29 mouse cellular contexts compared by ENCODE assay signal in the genomic region with DNA sequence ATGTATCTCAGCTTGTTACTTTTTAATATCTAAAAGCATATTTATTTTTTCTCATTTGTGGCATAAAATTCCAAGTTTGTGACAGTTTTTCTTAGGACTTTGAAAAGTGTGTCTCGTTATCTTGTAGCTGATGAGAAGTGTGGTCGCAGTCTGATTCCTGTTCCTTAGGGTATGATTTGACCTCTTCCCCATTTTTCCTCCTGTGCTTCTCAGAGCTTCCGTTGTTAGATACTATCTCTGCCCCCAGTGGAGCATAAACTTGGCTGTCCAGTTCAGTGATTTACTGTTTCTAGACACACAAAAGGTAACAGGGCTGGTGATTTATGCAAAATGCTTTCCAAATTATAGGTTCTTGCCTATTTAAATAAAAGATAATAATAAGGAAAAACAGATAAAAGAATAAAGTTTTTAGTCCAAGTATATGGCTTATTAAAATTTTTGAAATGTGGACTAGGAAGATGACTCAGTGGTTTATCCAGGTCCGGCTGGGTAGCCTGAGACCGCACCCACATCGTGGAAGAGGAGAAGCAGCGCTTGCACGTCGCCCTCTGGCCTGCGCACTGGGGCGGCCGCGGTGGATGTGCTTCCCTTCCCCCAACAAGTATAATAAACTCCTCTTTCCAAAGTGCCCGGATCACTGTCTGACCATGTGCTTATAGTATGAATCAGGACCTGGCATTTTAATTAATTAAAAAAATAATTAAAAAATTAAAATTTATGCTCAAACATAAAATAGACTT.
A peak's percentile ranks its signal among the peaks of the same experiment; 100 is the strongest.
DNase-seq lines count a peak whose midpoint lies in the region; ATAC-seq and TF ChIP-seq lines count a peak whose summit lies in the region.
"Had no signal": no experiment of that assay in that cellular context is flagged by ENCODE, and none has a peak within 500 bp of the region (broad histone marks: within the 10 kb centered on the region; RNA-seq: fewer than 3 reads in every experiment).

No protein-coding gene starts in this region.

- WGBS in intestine, embryonic 15.5 days = 73% methylated on average over 14 of the region's 14 CpGs
- 69% methylated on average over 14 of the region's 14 CpGs for WGBS in intestine, postnatal 0 days
- 86% methylated on average over 14 of the region's 14 CpGs for WGBS in neural tube, embryonic 12.5 days

- no peaks in the 10 kb centered on the region for H3K27me3 ChIP-seq in intestine, embryonic 15.5 days (replicated peaks)
- no peaks in the 10 kb centered on the region for H3K27me3 ChIP-seq in intestine, postnatal 0 days (replicated peaks; ENCODE audit: control insufficient read depth, insufficient read depth, low read length)
- no peaks in the 10 kb centered on the region for H3K27me3 ChIP-seq in neural tube, embryonic 12.5 days (replicated peaks)
- H3K27me3 ChIP-seq: embryonic facial prominence, embryonic 12.5 days; hindbrain, embryonic 15.5 days; limb, embryonic 13.5 days; lung, embryonic 15.5 days; megakaryocyte, embryonic 14.5 days; midbrain, embryonic 12.5 days; neural tube, embryonic 15.5 days; Patski had no signal

- ATAC-seq in intestine, embryonic 15.5 days = 0 out of 2 replicates have a peak, but pooled peaks have one; percentile 20
- ATAC-seq in intestine, postnatal 0 days = no peak
- ATAC-seq in neural tube, embryonic 12.5 days (ENCODE audit: low FRiP score, low read depth) = peak; percentile 25; the same call in 1 of the 2 replicates
- ATAC-seq in common myeloid progenitor, adult 5-6 weeks (replicated peaks; ENCODE audit: low read depth, poor library complexity, severe bottlenecking) = peak; percentile 76
- ATAC-seq in monocyte, adult 5-6 weeks (replicated peaks; ENCODE audit: insufficient number of reproducible peaks, low FRiP score, low TSS enrichment, poor library complexity, severe bottlenecking) = no peak
- ATAC-seq: inflammation-experienced regulatory T-cells, adult 6 months; Patski had no signal

- no peaks in the 10 kb centered on the region for H3K36me3 ChIP-seq in intestine, embryonic 15.5 days
- no peaks in the 10 kb centered on the region for H3K36me3 ChIP-seq in intestine, postnatal 0 days (ENCODE audit: control insufficient read depth, insufficient read depth)
- no peaks in the 10 kb centered on the region for H3K36me3 ChIP-seq in neural tube, embryonic 12.5 days
- H3K36me3 ChIP-seq: embryonic facial prominence, embryonic 12.5 days; heart, embryonic 10.5 days; hindbrain, embryonic 15.5 days; limb, embryonic 13.5 days; lung, embryonic 15.5 days; midbrain, embryonic 12.5 days; neural tube, embryonic 15.5 days had no signal

- no peaks in the 10 kb centered on the region for H3K9me3 ChIP-seq in intestine, embryonic 15.5 days
- no peaks in the 10 kb centered on the region for H3K9me3 ChIP-seq in intestine, postnatal 0 days (ENCODE audit: control insufficient read depth)
- no peaks in the 10 kb centered on the region for H3K9me3 ChIP-seq in neural tube, embryonic 12.5 days
- H3K9me3 ChIP-seq: embryonic facial prominence, embryonic 12.5 days; G1E; heart, embryonic 10.5 days; hindbrain, embryonic 15.5 days; limb, embryonic 13.5 days; lung, embryonic 15.5 days; megakaryocyte, embryonic 14.5 days; midbrain, embryonic 12.5 days; neural tube, embryonic 15.5 days had no signal

- TF ChIP-seq CTCF in intestine, postnatal 0 days (IDR thresholded peaks at IDR 0.05; ENCODE audit: low read depth) = no peak
- no peak for TF ChIP-seq CTCF in layer of hippocampus, adult 2 months (conservative IDR thresholded peaks at IDR 0.05)

- H3K27ac ChIP-seq in intestine, embryonic 15.5 days = no peak overlapping the region
- no peak overlapping the region; the same call in 1 of the 2 replicates for H3K27ac ChIP-seq in intestine, postnatal 0 days (ENCODE audit: low read depth, low read length)
- no peak overlapping the region for H3K27ac ChIP-seq in neural tube, embryonic 12.5 days
- no peak overlapping the region for H3K27ac ChIP-seq in layer of hippocampus, adult 2 months
- H3K27ac ChIP-seq: embryonic facial prominence, embryonic 12.5 days; heart, embryonic 10.5 days; hindbrain, embryonic 15.5 days; limb, embryonic 13.5 days; lung, embryonic 15.5 days; midbrain, embryonic 12.5 days; neural tube, embryonic 15.5 days had no signal

- H3K9ac ChIP-seq in intestine, embryonic 15.5 days = no peak overlapping the region
- H3K9ac ChIP-seq in intestine, postnatal 0 days (ENCODE audit: low read depth, low read length) = no peak overlapping the region
- H3K9ac ChIP-seq in neural tube, embryonic 12.5 days = no peak overlapping the region
- H3K9ac ChIP-seq: embryonic facial prominence, embryonic 12.5 days; hindbrain, embryonic 15.5 days; limb, embryonic 13.5 days; lung, embryonic 15.5 days; midbrain, embryonic 12.5 days; neural tube, embryonic 15.5 days had no signal

- no peak for DNase-seq in neural tube, embryonic 10.5 days (ENCODE audit: extremely low spot score, low spot score)
- DNase-seq in layer of hippocampus, adult 2 months (ENCODE audit: low spot score in 2 of 2) = no peak
- DNase-seq: adrenal gland, postnatal 10 days; cerebellum, adult 8-10 months; cerebellum, postnatal 25 days; gastrocnemius, postnatal 10 days; heart, postnatal 36 days; kidney, adult 9 months; layer of hippocampus, postnatal 36 days; lung, postnatal 36 days; retina, postnatal 1 day; right cerebral cortex, postnatal 14 days had no signal

- H3K4me1 ChIP-seq in intestine, embryonic 15.5 days (replicated peaks) = peaks cover 22% of the 10 kb centered on the region
- H3K4me1 ChIP-seq in intestine, postnatal 0 days (replicated peaks; ENCODE audit: control insufficient read depth, insufficient read depth, low read length) = peaks cover 18% of the 10 kb centered on the region
- H3K4me1 ChIP-seq in neural tube, embryonic 12.5 days = no peaks in the 10 kb centered on the region
- H3K4me1 ChIP-seq: embryonic facial prominence, embryonic 12.5 days; hindbrain, embryonic 15.5 days had no signal

- no peak overlapping the region for H3K4me3 ChIP-seq in intestine, embryonic 15.5 days (replicated peaks)
- H3K4me3 ChIP-seq in intestine, postnatal 0 days (ENCODE audit: low read depth, low read length) = no peak overlapping the region
- H3K4me3 ChIP-seq in neural tube, embryonic 12.5 days = no peak overlapping the region
- no peak overlapping the region for H3K4me3 ChIP-seq in layer of hippocampus, adult 2 months
- H3K4me3 ChIP-seq: embryonic facial prominence, embryonic 12.5 days; heart, embryonic 10.5 days; hindbrain, embryonic 15.5 days; limb, embryonic 13.5 days; lung, embryonic 15.5 days; megakaryocyte, embryonic 14.5 days; midbrain, embryonic 12.5 days; neural tube, embryonic 15.5 days had no signal

- H3K4me2 ChIP-seq in intestine, embryonic 15.5 days (replicated peaks) = no peak overlapping the region
- no peak overlapping the region for H3K4me2 ChIP-seq in intestine, postnatal 0 days (replicated peaks; ENCODE audit: low read depth)
- H3K4me2 ChIP-seq in neural tube, embryonic 12.5 days (replicated peaks) = no peak overlapping the region
- H3K4me2 ChIP-seq: embryonic facial prominence, embryonic 12.5 days; hindbrain, embryonic 15.5 days; limb, embryonic 13.5 days; liver, embryonic 11.5 days; lung, embryonic 15.5 days; midbrain, embryonic 12.5 days; neural tube, embryonic 15.5 days had no signal

Comparison
In these comparisons a context has a peak if more than half of its experiments do, and no peak if none do; other contexts are left out.
1. ATAC-seq: peak in intestine, embryonic 15.5 days (single experiment), neural tube, embryonic 12.5 days (single experiment) and common myeloid progenitor, adult 5-6 weeks (single experiment); none in intestine, postnatal 0 days (single experiment) and monocyte, adult 5-6 weeks (single experiment).